Mouse (Mus musculus) midbrain, postnatal 0 days (tissue): ENCODE measurements at regions not wholly inside any gene's neighbourhood (a gene's known extent, or its start where the extent isn't known, plus 50 kb on each side); places are given as distances from the start of the nearest gene placed in this dataset.

ENCODE experiments used
- ATAC-seq: fragments of 200-750 bp; cut with Nextera tagmentation; 2 replicates; pipeline ENCODE4 v1.8.0; 2017; ENCODE audit warnings: moderate number of reproducible peaks, mild to moderate bottlenecking, moderate TSS enrichment, moderate library complexity; ENCODE audit not compliant: low FRiP score
- DNase-seq: peaks from one replicate; pipeline ENCODE4 v3.0.0-alpha.2; 2015; ENCODE audit warnings: low spot score
- H3K27ac ChIP-seq: fragments of 300-500 bp; sonication (generic); 2 replicates; pipeline ENCODE4 v1.5.1; 2014; ENCODE audit warnings: low read depth, mild to moderate bottlenecking, low read length, mixed read lengths
- H3K27me3 ChIP-seq: fragments of 300-500 bp; sonication (generic); 2 replicates; pipeline ENCODE4 v1.6.1; 2014; ENCODE audit warnings: low read length, control low read depth, mixed read lengths; ENCODE audit not compliant: insufficient read depth
- H3K36me3 ChIP-seq: fragments of 300-500 bp; sonication (generic); 2 replicates; pipeline ENCODE4 v1.6.1; 2014; ENCODE audit warnings: low read length, control low read depth, mixed read lengths; ENCODE audit not compliant: insufficient read depth
- H3K4me1 ChIP-seq: fragments of 300-500 bp; sonication (generic); 2 replicates; pipeline ENCODE4 v1.6.1; 2014; ENCODE audit warnings: mild to moderate bottlenecking, control low read depth, antibody characterized with exemption, low read length, mixed read lengths; ENCODE audit not compliant: insufficient read depth
- H3K4me2 ChIP-seq: fragments of 300-500 bp; sonication (generic); 2 replicates; pipeline ENCODE4 v1.6.1; 2014; ENCODE audit warnings: low read depth, mild to moderate bottlenecking, low read length, mixed read lengths; ENCODE audit not compliant: poor library complexity, severe bottlenecking
- H3K4me3 ChIP-seq: fragments of 300-500 bp; sonication (generic); 2 replicates; pipeline ENCODE4 v1.5.1; 2014; ENCODE audit warnings: low read depth, mild to moderate bottlenecking, low read length, moderate library complexity
- H3K9ac ChIP-seq: fragments of 300-500 bp; sonication (generic); replicated peaks from 2 replicates; pipeline ENCODE4 v1.6.1; 2014; ENCODE audit warnings: mild to moderate bottlenecking, low read length, moderate library complexity, mixed read lengths; ENCODE audit not compliant: poor library complexity, severe bottlenecking
- H3K9me3 ChIP-seq: fragments of 300-500 bp; sonication (generic); 2 replicates; pipeline ENCODE4 v1.6.1; 2016; ENCODE audit warnings: low read length, control low read depth
- CTCF ChIP-seq: IDR thresholded peaks from 2 replicates; pipeline ENCODE4 v1.5.1; 2016; ENCODE audit warnings: antibody characterized with exemption, mild to moderate bottlenecking
- WGBS: fragments of 180-500 bp; shearing (Covaris S2); extraction: QIAGEN DNeasy Blood & Tissue Kit; methylation state at CpG from one replicate; pipeline ENCODE4 v1.1.7; 2014; 5-methylcytosine and 5-hydroxymethylcytosine counted together

- H3K4me2 ChIP-seq: no peak overlapping the region
- no peak overlapping the region for H3K9ac ChIP-seq
- no peak for TF ChIP-seq CTCF
- no peaks in the 10 kb centered on the region for H3K36me3 ChIP-seq
- no peaks in the 10 kb centered on the region for H3K9me3 ChIP-seq
- DNase-seq (no peak), ATAC-seq (no peak)
- H3K27me3 ChIP-seq: no peaks in the 10 kb centered on the region
- 72% methylated on average over 8 of the region's 8 CpGs for WGBS
- no peak overlapping the region for H3K27ac ChIP-seq
- no peak overlapping the region for H3K4me3 ChIP-seq
- 0 out of 2 replicates have a peak, but pooled peaks cover 3% of the 10 kb centered on the region for H3K4me1 ChIP-seq
Measured at GRCm38 (mm10) chr13:51962191-51962611, 115.7 kb downstream of the Gadd45g start.

GRCm38 (mm10) chr13:51962676-51963075 lies 116.2 kb downstream of the Gadd45g start:
- H3K27me3 ChIP-seq: no peaks in the 10 kb centered on the region
- 71% methylated on average over 5 of the region's 5 CpGs for whole genome bisulfite sequencing
- no peak overlapping the region for H3K27ac ChIP-seq
- H3K36me3 ChIP-seq: no peaks in the 10 kb centered on the region
- H3K4me3 ChIP-seq: no peak overlapping the region
- no peak for TF ChIP-seq CTCF
- ATAC-seq (no peak), DNase-seq (no peak)
- 0 out of 2 replicates have a peak, but pooled peaks cover 3% of the 10 kb centered on the region for H3K4me1 ChIP-seq
- no peak overlapping the region for H3K9ac ChIP-seq
- H3K4me2 ChIP-seq: no peak overlapping the region
- H3K9me3 ChIP-seq: no peaks in the 10 kb centered on the region

- ATAC-seq (no peak), DNase-seq (no peak)
- H3K4me1 ChIP-seq: 0 out of 2 replicates have a peak, but pooled peaks cover 3% of the 10 kb centered on the region
- H3K4me2 ChIP-seq: no peak overlapping the region
- no peaks in the 10 kb centered on the region for H3K9me3 ChIP-seq
- WGBS: 73% methylated on average over 6 of the region's 6 CpGs
- no peaks in the 10 kb centered on the region for H3K27me3 ChIP-seq
- H3K9ac ChIP-seq: no peak overlapping the region
- H3K4me3 ChIP-seq: no peak overlapping the region
- no peak overlapping the region for H3K27ac ChIP-seq
- no peaks in the 10 kb centered on the region for H3K36me3 ChIP-seq
- no peak for TF ChIP-seq CTCF
Measured at GRCm38 (mm10) chr13:51963966-51964365, 117.5 kb downstream of the Gadd45g start.

- 29% methylated on average over 6 of the region's 6 CpGs for WGBS
- H3K4me2 ChIP-seq: no peak overlapping the region
- H3K9ac ChIP-seq: no peak overlapping the region
- H3K4me3 ChIP-seq: no peak overlapping the region
- ATAC-seq (no peak), DNase-seq (no peak)
- TF ChIP-seq CTCF: no peak
- H3K4me1 ChIP-seq: 0 out of 2 replicates have a peak, but pooled peaks cover 3% of the 10 kb centered on the region
- H3K27me3 ChIP-seq: no peaks in the 10 kb centered on the region
- no peaks in the 10 kb centered on the region for H3K9me3 ChIP-seq
- no peaks in the 10 kb centered on the region for H3K36me3 ChIP-seq
- no peak overlapping the region for H3K27ac ChIP-seq
Measured at GRCm38 (mm10) chr13:51964416-51964815, 117.9 kb downstream of the Gadd45g start.

- Histone ChIP-seq H3K4me3 (no peak overlapping the region), H3K27ac (no peak overlapping the region), H3K27me3 (no peaks in the 10 kb centered on the region), H3K36me3 (no peaks in the 10 kb centered on the region), H3K4me1 (0 out of 2 replicates have a peak, but pooled peaks cover 3% of the 10 kb centered on the region), H3K9ac (no peak overlapping the region), H3K4me2 (no peak overlapping the region), H3K9me3 (no peaks in the 10 kb centered on the region)
- no peak for ATAC-seq
- DNase-seq: no peak
- 60% methylated on average over 2 of the region's 2 CpGs for WGBS
- no peak for TF ChIP-seq CTCF
Measured at GRCm38 (mm10) chr13:51964921-51965320, 118.4 kb downstream of the Gadd45g start.

GRCm38 (mm10) chr13:51968103-51968502 lies 121.6 kb downstream of the Gadd45g start:
- H3K36me3 ChIP-seq: no peaks in the 10 kb centered on the region

More at GRCm38 (mm10) chr13:51968103-51968502, 121.6 kb downstream of the Gadd45g start:
- Histone ChIP-seq H3K4me1 (0 out of 2 replicates have a peak, but pooled peaks cover 3% of the 10 kb centered on the region), H3K4me2 (no peak overlapping the region), H3K27ac (no peak overlapping the region), H3K27me3 (no peaks in the 10 kb centered on the region), H3K4me3 (no peak overlapping the region), H3K9me3 (no peaks in the 10 kb centered on the region), H3K9ac (no peak overlapping the region)
- ATAC-seq (no peak), DNase-seq (no peak)
- WGBS: 86% methylated on average over 6 of the region's 6 CpGs
- TF ChIP-seq CTCF: no peak
